Comparison of ENCODE assay signal across 34 mouse cellular contexts in genomic region chr7:65005731-65006130, GRCm38 (mm10).
"Had no signal": no experiment of that assay in that cellular context is flagged by ENCODE, and none has a peak within 500 bp of the region (broad histone marks: within the 10 kb centered on the region; RNA-seq: fewer than 3 reads in every experiment).

No protein-coding gene starts in this region.

- H3K36me3 ChIP-seq: heart, embryonic 10.5 days; heart, embryonic 12.5 days; heart, embryonic 13.5 days; heart, embryonic 15.5 days; hindbrain, embryonic 10.5 days; hindbrain, embryonic 12.5 days; hindbrain, embryonic 13.5 days; hindbrain, embryonic 15.5 days; intestine, embryonic 15.5 days; kidney, embryonic 15.5 days had no signal

- H3K4me1 ChIP-seq: hindbrain, embryonic 13.5 days; hindbrain, embryonic 15.5 days; intestine, embryonic 15.5 days; kidney, embryonic 15.5 days had no signal

- H3K9ac ChIP-seq: heart, embryonic 12.5 days; heart, embryonic 13.5 days; heart, embryonic 15.5 days; hindbrain, embryonic 12.5 days; hindbrain, embryonic 13.5 days; hindbrain, embryonic 15.5 days; intestine, embryonic 15.5 days; kidney, embryonic 15.5 days had no signal

- DNase-seq: heart, postnatal 10 days; heart, postnatal 14 days; heart, postnatal 36 days; heart, postnatal 4 days; kidney, adult 11 months; kidney, adult 18-20 months; kidney, adult 2 months; kidney, adult 8-10 months; kidney, adult 9 months; kidney, postnatal 10 days; kidney, postnatal 14 days; kidney, postnatal 25 days; kidney, postnatal 36 days; kidney, postnatal 4 days; layer of hippocampus, adult 9-11 months; layer of hippocampus, postnatal 36 days had no signal

- H3K27me3 ChIP-seq: heart, embryonic 12.5 days; heart, embryonic 13.5 days; heart, embryonic 15.5 days; hindbrain, embryonic 12.5 days; hindbrain, embryonic 13.5 days; hindbrain, embryonic 15.5 days; intestine, embryonic 15.5 days; kidney, embryonic 15.5 days had no signal

- H3K4me2 ChIP-seq: heart, embryonic 11.5 days; heart, embryonic 12.5 days; heart, embryonic 13.5 days; heart, embryonic 15.5 days; hindbrain, embryonic 12.5 days; hindbrain, embryonic 13.5 days; hindbrain, embryonic 15.5 days; intestine, embryonic 15.5 days; kidney, embryonic 15.5 days had no signal

- ATAC-seq: hindbrain, embryonic 16.5 days; inflammation-experienced regulatory T-cells, adult 6 months; intestine, embryonic 15.5 days; intestine, embryonic 16.5 days; intestine, postnatal 0 days had no signal

- H3K9me3 ChIP-seq: heart, embryonic 10.5 days; heart, embryonic 12.5 days; heart, embryonic 15.5 days; hindbrain, embryonic 10.5 days; hindbrain, embryonic 12.5 days; hindbrain, embryonic 13.5 days; hindbrain, embryonic 15.5 days; intestine, embryonic 15.5 days; kidney, embryonic 15.5 days had no signal

- H3K27ac ChIP-seq: heart, embryonic 10.5 days; heart, embryonic 13.5 days; heart, embryonic 15.5 days; hindbrain, embryonic 10.5 days; hindbrain, embryonic 12.5 days; hindbrain, embryonic 13.5 days; hindbrain, embryonic 15.5 days; intestine, embryonic 15.5 days; kidney, embryonic 15.5 days; kidney, postnatal 0 days; layer of hippocampus, adult 2 months; left cerebral cortex, adult 2 months had no signal

- H3K4me3 ChIP-seq: heart, embryonic 10.5 days; heart, embryonic 12.5 days; heart, embryonic 13.5 days; heart, embryonic 15.5 days; hindbrain, embryonic 10.5 days; hindbrain, embryonic 12.5 days; hindbrain, embryonic 13.5 days; hindbrain, embryonic 15.5 days; intestine, embryonic 15.5 days; kidney, embryonic 15.5 days; layer of hippocampus, adult 2 months; left cerebral cortex, adult 2 months had no signal
